Mouse (Mus musculus): ENCODE data around the gene Ankrd55.

Ankrd55 gene

DNA sequence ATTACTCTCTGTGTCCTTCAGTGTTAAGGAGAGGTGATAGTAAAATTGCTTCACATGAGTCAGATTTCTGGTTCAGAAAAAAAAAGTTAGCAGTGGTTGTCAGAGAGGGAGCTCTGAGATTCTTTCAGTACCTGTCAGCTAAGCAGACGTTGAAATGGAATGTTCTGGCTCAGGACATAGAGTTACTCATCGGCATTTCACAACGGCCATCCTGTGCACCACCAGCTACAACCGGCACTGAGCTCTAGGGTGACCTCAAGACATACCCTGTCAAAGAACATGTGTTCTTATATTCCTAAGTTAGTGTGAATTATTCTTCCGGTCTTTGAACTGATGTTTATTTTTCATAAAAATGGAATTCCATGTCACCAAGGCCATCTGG, 55.4 kb downstream of the Ankrd55 start:
- no peak for DNase-seq (ENCODE audit: low read depth, low spot score)

GRCm38 (mm10) chr13:112344270-112344864, 56.1 kb downstream of the Ankrd55 start:
- DNase-seq (ENCODE audit: low read depth, low spot score), result no peak

GRCm38 (mm10) chr13:112345542-112345941, 57.3 kb downstream of the Ankrd55 start:
- DNase-seq (ENCODE audit: low read depth, low spot score), result no peak

GRCm38 (mm10) chr13:112346031-112346430, 57.8 kb downstream of the Ankrd55 start:
- no peak for DNase-seq (ENCODE audit: low read depth, low spot score)

GRCm38 (mm10) chr13:112346659-112347142, 58.5 kb downstream of the Ankrd55 start:
- DNase-seq (ENCODE audit: low read depth, low spot score), result no peak

GRCm38 (mm10) chr13:112348250-112348649, 60.0 kb downstream of the Ankrd55 start:
- no peak for DNase-seq (ENCODE audit: low read depth, low spot score)

DNA sequence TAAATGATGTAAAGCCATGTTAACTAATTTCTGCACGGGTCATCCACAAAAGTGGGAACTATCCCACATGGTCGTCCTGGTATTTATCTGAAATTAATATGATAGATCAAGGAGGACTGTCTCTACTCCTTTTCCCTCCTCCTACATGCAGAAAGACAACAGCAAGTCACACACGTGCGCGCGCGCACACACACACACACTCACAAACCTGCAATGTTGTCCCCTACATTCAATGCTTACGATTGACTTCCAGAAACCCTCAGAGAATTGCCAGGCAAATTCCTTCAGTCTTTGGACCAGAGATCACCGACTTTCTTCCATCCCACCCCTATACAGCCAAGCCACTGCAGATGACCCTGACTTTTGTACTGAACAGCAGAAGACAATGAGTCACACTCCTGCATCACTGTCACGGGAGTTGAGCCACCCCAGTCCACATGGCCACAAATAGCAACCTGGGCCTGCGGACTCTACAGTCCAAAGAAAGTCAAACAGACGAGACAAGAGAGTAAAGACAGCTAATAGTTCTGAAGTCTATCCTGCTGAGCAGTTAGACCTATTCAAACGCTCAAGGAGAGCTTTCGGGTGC, 60.7 kb downstream of the Ankrd55 start:
- DNase-seq (ENCODE audit: low read depth, low spot score), result no peak

DNA sequence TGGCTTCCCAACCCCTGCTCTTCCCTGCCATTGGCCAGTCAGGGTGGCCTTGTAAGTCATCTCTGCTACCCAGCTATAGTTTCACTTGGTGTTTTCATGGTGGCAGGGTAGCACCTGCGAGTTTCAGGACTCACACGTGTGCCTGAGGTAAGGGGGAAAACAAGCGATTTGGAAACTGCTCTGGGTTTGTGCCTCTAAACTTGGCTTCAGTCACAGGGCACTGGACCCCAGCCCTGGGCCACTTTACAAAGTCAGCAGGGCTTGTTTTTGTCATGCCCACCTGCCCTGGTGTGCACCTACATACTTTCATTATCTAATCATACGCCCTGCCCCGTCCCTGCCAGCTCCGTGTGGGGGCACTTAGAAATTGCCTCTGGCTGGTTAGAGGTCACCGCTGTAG, 61.2 kb downstream of the Ankrd55 start:
- DNase-seq (ENCODE audit: low read depth, low spot score), result no peak

DNA sequence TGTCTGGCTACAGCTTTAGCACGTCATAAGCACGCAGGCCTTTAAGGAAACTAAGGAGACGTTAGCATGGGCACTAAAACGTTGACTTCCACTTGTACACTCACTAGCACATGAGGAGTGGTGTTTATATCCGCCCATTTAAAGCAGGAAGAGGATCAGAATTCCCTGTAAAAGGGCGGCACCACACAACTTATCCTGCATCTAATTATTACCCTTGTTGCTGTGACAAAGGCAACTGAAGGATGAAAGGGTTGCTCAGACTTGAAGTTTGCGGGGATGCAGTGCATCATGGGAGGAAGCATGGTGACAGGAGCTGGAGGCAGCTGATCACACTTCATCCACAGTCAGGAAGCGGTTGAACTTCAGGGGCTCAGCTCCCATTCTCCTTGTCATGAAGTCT, 63.7 kb downstream of the Ankrd55 start:
- DNase-seq (ENCODE audit: low read depth, low spot score), result no peak

DNA sequence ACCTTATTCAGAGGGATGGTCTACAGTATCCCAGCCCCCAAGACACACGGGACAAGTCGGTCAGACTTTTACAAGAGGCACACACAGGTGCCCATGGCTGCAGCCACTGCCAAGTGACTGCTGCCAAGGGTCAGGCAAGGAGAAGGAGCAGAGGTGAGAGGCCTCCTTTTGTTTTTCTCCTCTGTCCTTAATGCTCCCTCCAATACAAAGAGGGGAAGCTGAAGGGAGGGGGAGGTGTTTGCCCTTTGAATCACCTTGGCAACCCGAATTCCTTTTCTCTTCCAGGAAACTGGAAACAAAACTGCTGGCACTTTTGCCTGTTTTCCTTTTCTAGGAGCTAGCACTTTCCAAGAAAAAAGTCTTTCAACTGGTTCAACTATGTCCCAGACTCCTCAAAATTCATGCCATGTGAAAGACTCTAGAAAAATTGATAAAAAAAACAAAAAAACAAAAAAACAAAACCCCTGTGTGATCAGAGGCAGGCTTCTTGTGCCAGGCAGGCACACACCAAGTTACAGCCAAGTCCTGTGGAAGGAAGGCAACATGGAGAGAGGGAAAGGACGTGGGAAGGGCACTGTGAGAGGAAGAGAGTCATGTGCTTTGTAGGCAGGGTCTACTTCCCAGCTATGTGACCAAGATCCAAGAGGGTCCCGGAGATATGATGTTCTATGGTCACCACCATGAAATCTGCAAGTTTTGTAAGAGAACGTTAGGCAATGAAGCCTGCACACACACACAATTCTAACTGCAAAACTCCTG, 66.0 kb downstream of the Ankrd55 start:
- no peak for DNase-seq (ENCODE audit: low read depth, low spot score)

DNA sequence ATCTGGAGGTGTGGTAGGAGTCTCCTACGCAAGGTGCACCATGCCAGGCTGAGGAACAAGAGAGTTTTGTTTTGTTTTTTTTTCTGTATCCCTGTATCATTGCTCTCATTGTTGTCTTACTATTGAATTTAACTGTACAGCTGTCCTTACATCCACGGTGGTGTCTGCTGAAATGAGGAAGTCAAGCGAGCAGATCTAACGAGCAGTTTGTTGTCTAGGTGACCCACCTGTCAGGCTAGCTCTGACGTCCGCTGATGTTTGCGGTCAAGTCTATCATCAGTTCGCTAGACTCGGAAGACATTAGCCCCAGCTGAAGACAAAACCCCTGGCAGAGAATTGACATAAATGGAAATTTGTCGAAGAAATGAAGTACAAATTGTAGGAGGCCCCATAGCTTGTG, 66.7 kb downstream of the Ankrd55 start:
- DNase-seq (ENCODE audit: low read depth, low spot score), result no peak

DNA sequence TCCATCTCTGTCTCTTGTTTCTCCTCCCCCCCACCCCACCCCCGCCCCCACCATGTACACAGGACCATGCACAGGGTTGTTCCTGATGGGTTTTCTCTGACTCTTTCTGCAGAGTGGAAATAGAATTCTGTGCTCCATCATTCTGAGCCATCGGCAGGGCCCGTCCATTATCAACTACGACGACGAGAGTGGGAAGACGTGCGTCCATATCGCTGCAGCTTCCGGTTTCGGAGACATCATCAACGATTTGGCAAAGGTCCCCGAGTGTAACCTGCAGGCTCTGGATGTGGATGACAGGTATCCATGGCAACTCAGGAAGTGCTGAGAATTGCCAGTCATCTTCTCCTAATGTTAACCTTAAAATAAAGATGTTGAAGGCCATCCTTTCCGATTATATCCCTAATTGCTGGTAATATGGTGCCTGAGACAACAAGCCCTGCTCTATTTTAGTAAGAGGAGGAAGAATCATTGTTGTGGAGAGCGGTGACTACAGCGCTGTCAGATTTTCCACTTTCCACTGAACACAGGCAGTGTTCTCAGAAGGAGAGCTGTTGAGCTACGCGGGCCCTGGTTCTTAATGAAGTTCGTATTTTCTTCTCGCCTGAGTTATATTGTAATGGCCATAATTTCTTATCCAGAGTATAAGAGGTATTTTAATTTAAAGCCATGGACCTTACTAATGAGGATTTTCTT, 67.7 kb downstream of the Ankrd55 start:
- DNase-seq (ENCODE audit: low read depth, low spot score), result no peak

DNA sequence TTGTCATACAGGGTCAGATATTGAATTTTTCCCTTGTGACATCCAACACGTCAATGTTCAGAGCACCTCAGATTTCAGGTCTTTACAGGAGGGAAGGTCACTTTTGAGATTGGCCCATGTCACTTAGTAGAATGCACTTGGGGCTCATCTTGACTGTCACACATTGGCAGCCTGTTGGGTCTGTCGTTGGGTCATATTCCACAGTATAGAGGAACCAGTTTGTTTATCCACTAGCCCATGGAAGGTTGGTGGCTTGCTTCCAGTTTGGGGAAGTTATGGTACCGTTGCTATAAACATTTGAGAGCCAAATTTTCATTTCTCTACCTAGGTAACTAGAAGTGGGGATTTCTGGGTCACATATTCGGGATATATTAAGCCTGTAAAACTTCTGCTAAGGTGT, 73.3 kb downstream of the Ankrd55 start:
- DNase-seq (ENCODE audit: low read depth, low spot score), result no peak

- no peak for DNase-seq (ENCODE audit: low read depth, low spot score)
These were observed 75.0 kb downstream of the Ankrd55 start for GRCm38 (mm10) chr13:112363218-112363617.

GRCm38 (mm10) chr13:112363746-112364145, 75.5 kb downstream of the Ankrd55 start:
- no peak for DNase-seq (ENCODE audit: low read depth, low spot score)

GRCm38 (mm10) chr13:112364698-112365097, 76.4 kb downstream of the Ankrd55 start:
- no peak for DNase-seq (ENCODE audit: low read depth, low spot score)

DNA sequence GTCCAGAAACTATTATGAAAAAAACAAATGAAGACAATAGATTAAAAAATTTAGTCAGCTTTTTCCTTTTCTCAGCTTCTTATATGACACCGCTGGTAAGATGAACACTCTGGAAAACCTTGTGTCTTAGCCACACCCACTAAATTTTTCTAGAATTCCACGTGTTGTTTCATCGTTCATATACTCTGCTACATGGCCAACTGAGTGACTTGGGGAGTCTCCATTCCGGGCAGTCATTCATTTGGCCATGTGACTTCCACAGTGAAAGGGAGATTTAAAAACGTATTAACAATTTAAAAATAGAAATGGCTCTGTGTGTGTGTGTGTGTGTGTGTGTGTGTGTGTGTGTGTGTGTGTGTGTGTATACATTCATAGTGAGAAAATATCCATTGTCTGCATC, 77.1 kb downstream of the Ankrd55 start:
- DNase-seq (ENCODE audit: low read depth, low spot score), result no peak

GRCm38 (mm10) chr13:112365762-112366161, 77.5 kb downstream of the Ankrd55 start:
- DNase-seq (ENCODE audit: low read depth, low spot score), result no peak

- no peak for DNase-seq (ENCODE audit: low read depth, low spot score)
These were observed 78.2 kb downstream of the Ankrd55 start for GRCm38 (mm10) chr13:112366321-112367029.

DNA sequence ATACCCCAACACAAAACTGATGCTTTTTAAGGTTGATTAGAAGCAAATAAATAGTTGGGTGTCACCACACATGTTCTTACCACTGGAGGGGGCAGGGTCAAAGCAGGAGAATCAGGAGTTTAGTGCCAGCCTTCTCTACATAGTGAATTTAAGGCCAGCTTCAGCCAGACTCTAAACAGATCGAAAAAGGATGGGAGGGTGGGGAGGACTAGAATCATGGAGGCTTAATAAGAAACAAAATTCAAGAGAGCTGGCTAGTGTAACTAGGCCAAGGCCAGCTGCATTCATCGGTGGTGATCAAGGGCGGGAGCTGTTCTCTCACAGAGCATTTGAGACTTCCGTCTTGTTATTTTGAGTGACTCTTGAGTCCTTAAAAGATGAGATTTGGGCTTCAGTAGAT, 83.5 kb downstream of the Ankrd55 start:
- DNase-seq (ENCODE audit: low read depth, low spot score), result no peak

DNA sequence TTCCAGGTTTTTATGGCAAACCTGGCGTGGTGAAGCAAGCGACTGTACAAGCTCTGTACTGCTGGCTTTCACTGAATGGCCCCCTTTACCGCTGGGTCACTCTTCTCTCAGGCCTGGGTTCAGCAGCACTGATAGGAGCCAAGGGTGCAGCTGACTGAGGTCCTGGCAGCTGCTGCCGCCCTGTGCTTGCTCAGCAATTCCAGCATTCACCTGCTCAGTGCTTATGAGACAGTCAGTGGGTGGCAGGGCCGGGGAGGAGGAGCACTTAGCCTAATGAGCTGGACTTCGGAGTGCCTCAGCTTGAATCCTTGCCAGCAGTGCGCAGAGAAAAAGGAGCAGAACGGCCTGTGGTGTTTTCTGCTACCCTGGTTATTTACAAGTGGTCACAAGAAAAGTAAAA, 87.5 kb downstream of the Ankrd55 start:
- DNase-seq (ENCODE audit: low read depth, low spot score), result no peak

Measured in c-Kit-negative CD71-positive TER-119-positive erythroid progenitor cells, embryonic 14.5 days (primary cell).